Mouse (Mus musculus): ENCODE measurements at regions not wholly inside any gene's neighbourhood (a gene's known extent, or its start where the extent isn't known, plus 50 kb on each side); places are given as distances from the start of the nearest gene placed in this dataset.

GRCm38 (mm10) chr1:90356567-90356966 is 152.8 kb downstream of the Ackr3 start:
- no peak for TF ChIP-seq CTCF (IDR thresholded peaks at IDR 0.05; ENCODE audit: extremely low read depth, insufficient read length, insufficient replicate concordance, low read depth, low read length)
- no peak for TF ChIP-seq POLR2A (IDR thresholded peaks at IDR 0.05; ENCODE audit: low read depth, low read length)

All from small intestine, adult 2 months (tissue).